Mouse (Mus musculus) R1 (cell line): Measurements from ENCODE around the gene Nlrc4.
A peak's percentile ranks its signal among the peaks of the same experiment; 100 is the strongest.

Experiments
- DNase-seq: peaks from one replicate; pipeline ENCODE4 v3.0.0-alpha.2; 2018; ENCODE audit warnings: low read depth, low spot score

Nlrc4 gene

GRCm38 (mm10) chr17:74430074-74430473, 28.9 kb downstream of the Nlrc4 start:
- no peak for DNase-seq

- DNase-seq = peak; percentile 46
Measured at GRCm38 (mm10) chr17:74424401-74425005, 34.4 kb downstream of the Nlrc4 start.

- DNase-seq = peak; percentile 57
Measured at GRCm38 (mm10) chr17:74420656-74421055, 38.3 kb downstream of the Nlrc4 start.

- DNase-seq = no peak
Measured at GRCm38 (mm10) chr17:74418171-74418570, 40.8 kb downstream of the Nlrc4 start.

GRCm38 (mm10) chr17:74416841-74417360, 42.0 kb downstream of the Nlrc4 start:
- DNase-seq = peak; percentile 86

- no peak for DNase-seq
Measured at GRCm38 (mm10) chr17:74414671-74415070, 44.3 kb downstream of the Nlrc4 start.

- DNase-seq = peak; percentile 74
Measured at GRCm38 (mm10) chr17:74413324-74413723, 45.6 kb downstream of the Nlrc4 start.

- peak; percentile 64 for DNase-seq
Measured at GRCm38 (mm10) chr17:74409722-74410121, 49.2 kb downstream of the Nlrc4 start.

- DNase-seq = no peak
Measured at GRCm38 (mm10) chr17:74406487-74406886, 52.5 kb downstream of the Nlrc4 start.

GRCm38 (mm10) chr17:74402486-74403222, 56.3 kb downstream of the Nlrc4 start:
- DNase-seq = no peak

GRCm38 (mm10) chr17:74397173-74397572, 61.8 kb downstream of the Nlrc4 start:
- peak; percentile 31 for DNase-seq

GRCm38 (mm10) chr17:74396766-74397165, 62.2 kb downstream of the Nlrc4 start:
- no peak for DNase-seq

GRCm38 (mm10) chr17:74395383-74396065, 63.4 kb downstream of the Nlrc4 start, which contains the start of gene Slc30a6:
TSS of gene Slc30a6 (plus strand) at chr17:74395608.
- peak; percentile 98 for DNase-seq

- peak; percentile 26 for DNase-seq
Measured at GRCm38 (mm10) chr17:74394855-74395254, 64.1 kb downstream of the Nlrc4 start.

GRCm38 (mm10) chr17:74394381-74394780, 64.6 kb downstream of the Nlrc4 start:
- DNase-seq = no peak

- DNase-seq = no peak
Measured at GRCm38 (mm10) chr17:74389847-74390246, 69.1 kb downstream of the Nlrc4 start.

- no peak for DNase-seq
Measured at GRCm38 (mm10) chr17:74386657-74387056, 72.3 kb downstream of the Nlrc4 start.

- DNase-seq = no peak
Measured at GRCm38 (mm10) chr17:74376916-74377315, 82.0 kb downstream of the Nlrc4 start.
